Mouse (Mus musculus): Measurements from ENCODE around the gene Hist3h2a. TPM values are rescaled to one million over a fixed set of nuclear protein-coding genes. Genes with fewer than 3 reads are reported as not detected.
A peak's percentile ranks its signal among the peaks of the same experiment; 100 is the strongest.

Hist3h2a gene
- polyA plus RNA-seq, 1 experiment, result 14.8 TPM

GRCm38 (mm10) chr11:58955143-58955867, 820 bp downstream of the Hist3h2a start:
- WGBS, result under 1% methylated on average over 20 of the region's 20 CpGs
- peak overlapping the region; percentile 86 for H3K4me3 ChIP-seq (ENCODE audit: extremely low read depth, insufficient read depth, insufficient read length)
- peak overlapping the region; percentile 97 for H3K27ac ChIP-seq (ENCODE audit: insufficient read depth, low read length)
- TF ChIP-seq POLR2A (IDR thresholded peaks at IDR 0.05; ENCODE audit: low read depth, low read length), result no peak; the same call in 1 of the 2 replicates
- no peak for TF ChIP-seq CTCF (IDR thresholded peaks at IDR 0.05; ENCODE audit: extremely low read depth, insufficient read depth, insufficient read length, insufficient replicate concordance)
- peaks cover 11% of the 10 kb centered on the region; the same call in 1 of the 2 replicates for H3K4me1 ChIP-seq (ENCODE audit: control insufficient read depth, insufficient read depth, insufficient read length)
- H3K27me3 ChIP-seq (ENCODE audit: control insufficient read depth, insufficient read depth, low read length), result no peaks in the 10 kb centered on the region
- no peak for DNase-seq (ENCODE audit: low read depth in 1 of 2, low spot score in 2 of 2)
- no peaks in the 10 kb centered on the region for H3K36me3 ChIP-seq (ENCODE audit: control insufficient read depth, insufficient read depth, low read length)

GRCm38 (mm10) chr11:58955868-58956257, 1.4 kb downstream of the Hist3h2a start:
- Histone ChIP-seq H3K27ac (ENCODE audit: insufficient read depth, low read length) (no peak overlapping the region), H3K27me3 (ENCODE audit: control insufficient read depth, insufficient read depth, low read length) (no peaks in the 10 kb centered on the region), H3K4me1 (ENCODE audit: control insufficient read depth, insufficient read depth, insufficient read length) (peaks cover 11% of the 10 kb centered on the region; the same call in 1 of the 2 replicates), H3K4me3 (ENCODE audit: extremely low read depth, insufficient read depth, insufficient read length) (peak overlapping the region; percentile 45), H3K36me3 (ENCODE audit: control insufficient read depth, insufficient read depth, low read length) (no peaks in the 10 kb centered on the region)
- DNase-seq (ENCODE audit: low read depth in 1 of 2, low spot score in 2 of 2), result no peak
- 35% methylated on average over 8 of the region's 8 CpGs for WGBS
- TF ChIP-seq POLR2A (IDR thresholded peaks at IDR 0.05; ENCODE audit: low read depth, low read length), result no peak
- TF ChIP-seq CTCF (IDR thresholded peaks at IDR 0.05; ENCODE audit: extremely low read depth, insufficient read depth, insufficient read length, insufficient replicate concordance), result no peak

- Histone ChIP-seq H3K27me3 (ENCODE audit: control insufficient read depth, insufficient read depth, low read length) (no peaks in the 10 kb centered on the region), H3K4me3 (ENCODE audit: extremely low read depth, insufficient read depth, insufficient read length) (no peak overlapping the region), H3K27ac (ENCODE audit: insufficient read depth, low read length) (no peak overlapping the region), H3K4me1 (ENCODE audit: control insufficient read depth, insufficient read depth, insufficient read length) (peaks cover 11% of the 10 kb centered on the region; the same call in 1 of the 2 replicates), H3K36me3 (ENCODE audit: control insufficient read depth, insufficient read depth, low read length) (no peaks in the 10 kb centered on the region)
- no peak for TF ChIP-seq CTCF (IDR thresholded peaks at IDR 0.05; ENCODE audit: extremely low read depth, insufficient read depth, insufficient read length, insufficient replicate concordance)
- no peak for TF ChIP-seq POLR2A (IDR thresholded peaks at IDR 0.05; ENCODE audit: low read depth, low read length)
- no peak for DNase-seq (ENCODE audit: low read depth in 1 of 2, low spot score in 2 of 2)
- WGBS, result 95% methylated on average over 5 of the region's 5 CpGs
These were observed 2.9 kb downstream of the Hist3h2a start for GRCm38 (mm10) chr11:58957226-58957914.

- 88% methylated on average over 6 of the region's 6 CpGs for WGBS
- Histone ChIP-seq H3K27me3 (ENCODE audit: control insufficient read depth, insufficient read depth, low read length) (no peaks in the 10 kb centered on the region), H3K36me3 (ENCODE audit: control insufficient read depth, insufficient read depth, low read length) (no peaks in the 10 kb centered on the region), H3K27ac (ENCODE audit: insufficient read depth, low read length) (0 out of 2 replicates have a peak overlapping the region, but pooled peaks have one; percentile 2), H3K4me3 (ENCODE audit: extremely low read depth, insufficient read depth, insufficient read length) (no peak overlapping the region), H3K4me1 (ENCODE audit: control insufficient read depth, insufficient read depth, insufficient read length) (peaks cover 9% of the 10 kb centered on the region; the same call in 1 of the 2 replicates)
- DNase-seq (ENCODE audit: low read depth in 1 of 2, low spot score in 2 of 2), result no peak
- no peak for TF ChIP-seq POLR2A (IDR thresholded peaks at IDR 0.05; ENCODE audit: low read depth, low read length)
- TF ChIP-seq CTCF (IDR thresholded peaks at IDR 0.05; ENCODE audit: extremely low read depth, insufficient read depth, insufficient read length, insufficient replicate concordance), result no peak
These were observed 4.1 kb downstream of the Hist3h2a start for GRCm38 (mm10) chr11:58958536-58958935.

- H3K27ac ChIP-seq (ENCODE audit: insufficient read depth, low read length), result peak overlapping the region; percentile 52
- H3K4me1 ChIP-seq (ENCODE audit: control insufficient read depth, insufficient read depth, insufficient read length), result peaks cover 6% of the 10 kb centered on the region; the same call in 1 of the 2 replicates
- TF ChIP-seq POLR2A (IDR thresholded peaks at IDR 0.05; ENCODE audit: low read depth, low read length) (no peak), CTCF (IDR thresholded peaks at IDR 0.05; ENCODE audit: extremely low read depth, insufficient read depth, insufficient read length, insufficient replicate concordance) (no peak)
- WGBS, result 17% methylated on average over 15 of the region's 15 CpGs
- H3K4me3 ChIP-seq (ENCODE audit: extremely low read depth, insufficient read depth, insufficient read length), result peak overlapping the region; percentile 64; the same call in 1 of the 2 replicates
- no peaks in the 10 kb centered on the region for H3K27me3 ChIP-seq (ENCODE audit: control insufficient read depth, insufficient read depth, low read length)
- DNase-seq (ENCODE audit: low read depth in 1 of 2, low spot score in 2 of 2), result no peak
- no peaks in the 10 kb centered on the region for H3K36me3 ChIP-seq (ENCODE audit: control insufficient read depth, insufficient read depth, low read length)
These were observed 4.8 kb downstream of the Hist3h2a start for GRCm38 (mm10) chr11:58959186-58959825.

GRCm38 (mm10) chr11:58959921-58960465, 5.5 kb downstream of the Hist3h2a start:
- Histone ChIP-seq H3K4me1 (ENCODE audit: control insufficient read depth, insufficient read depth, insufficient read length) (peaks cover 6% of the 10 kb centered on the region; the same call in 1 of the 2 replicates), H3K4me3 (ENCODE audit: extremely low read depth, insufficient read depth, insufficient read length) (peak overlapping the region; percentile 64), H3K27me3 (ENCODE audit: control insufficient read depth, insufficient read depth, low read length) (no peaks in the 10 kb centered on the region), H3K27ac (ENCODE audit: insufficient read depth, low read length) (peak overlapping the region; percentile 50), H3K36me3 (ENCODE audit: control insufficient read depth, insufficient read depth, low read length) (no peaks in the 10 kb centered on the region)
- 12% methylated on average over 40 of the region's 40 CpGs for WGBS
- no peak for TF ChIP-seq CTCF (IDR thresholded peaks at IDR 0.05; ENCODE audit: extremely low read depth, insufficient read depth, insufficient read length, insufficient replicate concordance)
- no peak for TF ChIP-seq POLR2A (IDR thresholded peaks at IDR 0.05; ENCODE audit: low read depth, low read length)
- peak; percentile 74 to 77 for DNase-seq (ENCODE audit: low read depth in 1 of 2, low spot score in 2 of 2)
